Mouse (Mus musculus): ENCODE measurements around the gene Wdr46.
"Not testable (repeated sequence)": the region's sequence is repeated elsewhere in the genome, so short reads cannot be mapped to it uniquely, and the experiment has no call there.

Gene Wdr46

GRCm38 (mm10) chr17:33951021-33951946 is 10.8 kb downstream of the Wdr46 start, which contains the start of gene B3galt4:
Gene B3galt4, minus strand, starts transcription at chr17:33951488.
- DNase-seq (ENCODE audit: low read depth, low spot score) = peak; percentile 96

- not testable (repeated sequence) for DNase-seq (ENCODE audit: low read depth, low spot score)
Measured at GRCm38 (mm10) chr17:33952015-33952414, 11.6 kb downstream of the Wdr46 start.

GRCm38 (mm10) chr17:33952879-33953278 is 12.4 kb downstream of the Wdr46 start:
- peak; percentile 32 for DNase-seq (ENCODE audit: low read depth, low spot score)

- DNase-seq (ENCODE audit: low read depth, low spot score) = peak; percentile 21
Measured at GRCm38 (mm10) chr17:33953310-33953709, 12.8 kb downstream of the Wdr46 start.

- DNase-seq (ENCODE audit: low read depth, low spot score) = peak; percentile 26
Measured at GRCm38 (mm10) chr17:33953961-33954565, 13.6 kb downstream of the Wdr46 start.

- DNase-seq (ENCODE audit: low read depth, low spot score) = peak; percentile 32
Measured at GRCm38 (mm10) chr17:33954646-33955554, 14.4 kb downstream of the Wdr46 start.

GRCm38 (mm10) chr17:33955555-33956214 is 15.2 kb downstream of the Wdr46 start, which contains the start of the genes Vps52 and Rps18:
Gene Vps52, plus strand, starts transcription at chr17:33955812.
Gene Rps18, minus strand, starts transcription at chr17:33956001.
- DNase-seq (ENCODE audit: low read depth, low spot score) = peak; percentile 98

GRCm38 (mm10) chr17:33956336-33956735 is 15.9 kb downstream of the Wdr46 start:
- DNase-seq (ENCODE audit: low read depth, low spot score) = no peak

GRCm38 (mm10) chr17:33957493-33957892 is 17.0 kb downstream of the Wdr46 start:
- no peak for DNase-seq (ENCODE audit: low read depth, low spot score)

GRCm38 (mm10) chr17:33958451-33958850 is 18.0 kb downstream of the Wdr46 start:
- DNase-seq (ENCODE audit: low read depth, low spot score) = no peak

- DNase-seq (ENCODE audit: low read depth, low spot score) = no peak
Measured at GRCm38 (mm10) chr17:33959135-33959534, 18.7 kb downstream of the Wdr46 start.

- DNase-seq (ENCODE audit: low read depth, low spot score) = no peak
Measured at GRCm38 (mm10) chr17:33959948-33960347, 19.5 kb downstream of the Wdr46 start.

GRCm38 (mm10) chr17:33962876-33963275 is 22.4 kb downstream of the Wdr46 start:
- DNase-seq (ENCODE audit: low read depth, low spot score) = no peak

- DNase-seq (ENCODE audit: low read depth, low spot score) = no peak
Measured at GRCm38 (mm10) chr17:33965082-33965845, 24.8 kb downstream of the Wdr46 start.

- no peak for DNase-seq (ENCODE audit: low read depth, low spot score)
Measured at GRCm38 (mm10) chr17:33965846-33966550, 25.5 kb downstream of the Wdr46 start.

GRCm38 (mm10) chr17:33968489-33968888 is 28.0 kb downstream of the Wdr46 start:
- peak; percentile 88 for DNase-seq (ENCODE audit: low read depth, low spot score)

GRCm38 (mm10) chr17:33968927-33969326 is 28.5 kb downstream of the Wdr46 start:
- peak; percentile 88 for DNase-seq (ENCODE audit: low read depth, low spot score)

- peak; percentile 82 for DNase-seq (ENCODE audit: low read depth, low spot score)
Measured at GRCm38 (mm10) chr17:33969394-33969793, 28.9 kb downstream of the Wdr46 start.

GRCm38 (mm10) chr17:33972691-33973090 is 32.2 kb downstream of the Wdr46 start:
- DNase-seq (ENCODE audit: low read depth, low spot score) = peak; percentile 53

GRCm38 (mm10) chr17:33973572-33973971 is 33.1 kb downstream of the Wdr46 start:
- DNase-seq (ENCODE audit: low read depth, low spot score) = no peak
